In genomic region chr6:118419050-118419920, GRCm38 (mm10) we compare ENCODE assay signal across 7 mouse cellular contexts. TPM values are rescaled to one million over a fixed set of nuclear protein-coding genes. Genes with fewer than 3 reads are reported as not detected.
DNase-seq lines count a peak whose midpoint lies in the region; ATAC-seq lines count a peak whose summit lies in the region.

TSS of gene Bms1 (minus strand) at chr6:118419474.

- peak within 1 kb of the TSS; percentile 63 for H3K4me2 ChIP-seq in intestine, embryonic 16.5 days (ENCODE audit: low read depth, low read length)
- peak within 1 kb of the TSS; percentile 66 for H3K4me2 ChIP-seq in midbrain, embryonic 11.5 days

- intact Hi-C loops in left cerebral cortex, postnatal 36 days (cut with DNase I), result no loop called here

- no peaks in the 10 kb centered on the region for H3K27me3 ChIP-seq in intestine, embryonic 16.5 days (replicated peaks; ENCODE audit: control insufficient read depth, insufficient read depth, low read length)
- no peaks in the 10 kb centered on the region for H3K27me3 ChIP-seq in midbrain, embryonic 11.5 days (ENCODE audit: control insufficient read depth, insufficient read depth, low read length)

- peaks cover 7% of the 10 kb centered on the region; the same call in 1 of the 2 replicates for H3K36me3 ChIP-seq in intestine, embryonic 16.5 days (ENCODE audit: control insufficient read depth, insufficient read depth, low read length)
- H3K36me3 ChIP-seq in midbrain, embryonic 11.5 days (ENCODE audit: control insufficient read depth, insufficient read depth, low read length), result peaks cover 7% of the 10 kb centered on the region; the same call in 1 of the 2 replicates

- WGBS in intestine, embryonic 16.5 days, result under 1% methylated on average over 67 of the region's 67 CpGs
- under 1% methylated on average over 66 of the region's 67 CpGs for WGBS in midbrain, embryonic 11.5 days

- peak; percentile 91 for DNase-seq in adrenal gland, adult 8-10 months
- DNase-seq in embryo, embryonic 9.5 days (ENCODE audit: extremely low spot score), result peak; percentile 95
- peak; percentile 90 to 95 for DNase-seq in gastrocnemius, postnatal 4 days (ENCODE audit: low spot score in 2 of 2)
- DNase-seq in left cerebral cortex, postnatal 36 days (ENCODE audit: low spot score in 2 of 2), result peak; percentile 97
- peak; percentile 99 for DNase-seq in midbrain, embryonic 11.5 days (ENCODE audit: low spot score, missing footprints)
- DNase-seq in skeletal muscle tissue, adult 2 months (ENCODE audit: low read depth, low spot score), result peak; percentile 97

- H3K4me1 ChIP-seq in intestine, embryonic 16.5 days (ENCODE audit: control insufficient read depth, insufficient read depth, low read length), result peaks cover 9% of the 10 kb centered on the region
- peaks cover 11% of the 10 kb centered on the region for H3K4me1 ChIP-seq in midbrain, embryonic 11.5 days (ENCODE audit: control insufficient read depth, insufficient read depth, low read length)

- H3K9ac ChIP-seq in intestine, embryonic 16.5 days (ENCODE audit: low read depth, low read length), result peak within 1 kb of the TSS; percentile 95
- peak within 1 kb of the TSS; percentile 81 for H3K9ac ChIP-seq in midbrain, embryonic 11.5 days (ENCODE audit: low read length)

- no peaks in the 10 kb centered on the region for H3K9me3 ChIP-seq in intestine, embryonic 16.5 days (ENCODE audit: control insufficient read depth, low read length)
- no peaks in the 10 kb centered on the region for H3K9me3 ChIP-seq in midbrain, embryonic 11.5 days (ENCODE audit: control insufficient read depth, low read length)

- peak within 1 kb of the TSS; percentile 94 for H3K4me3 ChIP-seq in intestine, embryonic 16.5 days (ENCODE audit: low read length)
- peak within 1 kb of the TSS; percentile 93 for H3K4me3 ChIP-seq in midbrain, embryonic 11.5 days (ENCODE audit: low read depth, low read length)

- ATAC-seq in intestine, embryonic 16.5 days, result peak; percentile 99
- peak; percentile 97 for ATAC-seq in midbrain, embryonic 11.5 days (ENCODE audit: low FRiP score)

- peak within 1 kb of the TSS; percentile 82 for H3K27ac ChIP-seq in intestine, embryonic 16.5 days (ENCODE audit: low read length)
- peak within 1 kb of the TSS; percentile 63; the same call in 1 of the 2 replicates for H3K27ac ChIP-seq in midbrain, embryonic 11.5 days (ENCODE audit: low read depth, low read length)

RNA-seq across cellular contexts. Expression of gene Bms1, which starts in this region (rescaled TPM):
- total RNA-seq in adrenal gland, adult 8-10 months (2022), result 10 to 100 TPM; 23.4 to 33.2 (median 27.0) TPM
- 10 to 100 TPM; 26.8 to 30.9 TPM for total RNA-seq in gastrocnemius, postnatal 4 days (2021)
- 24.2 and 25.1 TPM in 2 replicates for polyA plus RNA-seq in intestine, embryonic 16.5 days (2015; fragmentation: Nextera tagmentation; extraction: Ambion mirVana)
- 10 to 100 TPM; 26.1 to 33.3 TPM for total RNA-seq in left cerebral cortex, postnatal 36 days (2021)
- 43.4 and 46.2 TPM in 2 replicates for polyA plus RNA-seq in midbrain, embryonic 11.5 days (2014; fragmentation: Nextera tagmentation; extraction: Ambion mirVana)

Comparison
In these comparisons a context has a peak if more than half of its experiments do, and no peak if none do; other contexts are left out.
1. Peak in every context shown above with its lines: DNase-seq, ATAC-seq, H3K4me3 ChIP-seq and H3K27ac ChIP-seq.